Mouse (Mus musculus): ENCODE results near the gene Serpina1f.

- TF ChIP-seq CTCF (IDR thresholded peaks at IDR 0.05; ENCODE audit: control insufficient read depth, insufficient read depth, low read length) (no peak), POLR2A (IDR thresholded peaks at IDR 0.05; ENCODE audit: borderline replicate concordance, control insufficient read depth, low read depth, low read length) (no peak)
Observed at GRCm38 (mm10) chr12:103670344-103670743, 25.0 kb downstream of the Serpina1f start.
